Mouse (Mus musculus) limb, embryonic 14.5 days (tissue): ENCODE measurements at regions not wholly inside any gene's neighbourhood (a gene's known extent, or its start where the extent isn't known, plus 50 kb on each side); places are given as distances from the start of the nearest gene placed in this dataset.

Experiments
- ATAC-seq: fragments of 200-750 bp; cut with Nextera tagmentation; 2 replicates; pipeline ENCODE4 v1.8.0; 2017; ENCODE audit warnings: low read depth, moderate number of reproducible peaks, moderate TSS enrichment; ENCODE audit not compliant: low FRiP score
- DNase-seq: peaks from one replicate; pipeline ENCODE4 v3.0.0-alpha.2; 2015; ENCODE audit warnings: low spot score
- H3K27ac ChIP-seq: fragments of 300-500 bp; sonication (generic); replicated peaks from 2 replicates; pipeline ENCODE4 v1.5.1; 2014; ENCODE audit warnings: low read depth, mild to moderate bottlenecking, low read length, moderate library complexity, mixed read lengths
- H3K27me3 ChIP-seq: fragments of 300-500 bp; sonication (generic); 2 replicates; pipeline ENCODE4 v1.6.1; 2014; ENCODE audit warnings: low read length, mixed read lengths; ENCODE audit not compliant: control insufficient read depth, insufficient read depth
- H3K36me3 ChIP-seq: fragments of 300-500 bp; sonication (generic); 2 replicates; pipeline ENCODE4 v1.6.1; 2014; ENCODE audit warnings: mild to moderate bottlenecking, low read length, moderate library complexity, mixed read lengths; ENCODE audit not compliant: control insufficient read depth, insufficient read depth
- H3K4me1 ChIP-seq: fragments of 300-500 bp; sonication (generic); 2 replicates; pipeline ENCODE4 v1.6.1; 2014; ENCODE audit warnings: antibody characterized with exemption, low read length, mixed read lengths; ENCODE audit not compliant: control insufficient read depth, insufficient read depth
- H3K4me2 ChIP-seq: fragments of 300-500 bp; sonication (generic); replicated peaks from 2 replicates; pipeline ENCODE4 v1.6.1; 2014; ENCODE audit warnings: low read depth, mild to moderate bottlenecking, low read length, moderate library complexity; ENCODE audit not compliant: severe bottlenecking
- H3K4me3 ChIP-seq: fragments of 300-500 bp; sonication (generic); replicated peaks from 2 replicates; pipeline ENCODE4 v1.5.1; 2014; ENCODE audit warnings: low read length
- H3K9ac ChIP-seq: fragments of 300-500 bp; sonication (generic); 2 replicates; pipeline ENCODE4 v1.6.1; 2014; ENCODE audit warnings: mild to moderate bottlenecking, low read depth, low read length, moderate library complexity; ENCODE audit not compliant: severe bottlenecking
- H3K9me3 ChIP-seq: fragments of 300-500 bp; sonication (generic); 2 replicates; pipeline ENCODE4 v1.6.1; 2016; ENCODE audit warnings: low read length; ENCODE audit not compliant: control insufficient read depth
- POLR2A ChIP-seq: fragments of 200-500 bp; IDR thresholded peaks from 2 replicates; pipeline ENCODE4 v1.8.0; 2012; ENCODE audit warnings: inconsistent platforms, mild to moderate bottlenecking, moderate library complexity, borderline replicate concordance; ENCODE audit not compliant: insufficient read depth, insufficient read length; ENCODE audit errors: extremely low read depth
- WGBS: fragments of 180-500 bp; shearing (Covaris S2); extraction: QIAGEN DNeasy Blood & Tissue Kit; methylation state at CpG from one replicate; pipeline ENCODE4 v1.1.7; 2014; 5-methylcytosine and 5-hydroxymethylcytosine counted together

DNA sequence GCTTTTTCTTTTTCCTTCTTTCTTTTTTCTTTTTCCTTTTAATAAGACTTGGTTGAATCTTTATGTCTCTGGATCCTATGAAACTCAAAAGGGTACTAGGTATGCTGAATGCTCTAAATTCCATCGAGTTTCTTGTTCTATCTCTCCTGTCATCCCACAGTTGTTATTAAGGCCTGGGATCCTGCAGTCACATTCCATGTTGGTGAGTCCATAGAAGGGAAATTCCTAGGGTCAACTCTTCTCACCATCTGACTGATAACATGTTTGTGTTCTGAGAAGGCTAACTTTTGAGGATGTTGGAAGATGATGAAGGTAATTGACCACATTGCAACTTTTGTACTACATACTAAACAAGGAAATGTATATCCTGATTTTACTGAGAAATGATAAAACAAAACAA is 210.5 kb upstream of the Marcks start:
- no peak for ATAC-seq
- WGBS: 88% methylated on average over 1 of the region's 1 CpGs
- H3K4me3 ChIP-seq: no peak overlapping the region

DNA sequence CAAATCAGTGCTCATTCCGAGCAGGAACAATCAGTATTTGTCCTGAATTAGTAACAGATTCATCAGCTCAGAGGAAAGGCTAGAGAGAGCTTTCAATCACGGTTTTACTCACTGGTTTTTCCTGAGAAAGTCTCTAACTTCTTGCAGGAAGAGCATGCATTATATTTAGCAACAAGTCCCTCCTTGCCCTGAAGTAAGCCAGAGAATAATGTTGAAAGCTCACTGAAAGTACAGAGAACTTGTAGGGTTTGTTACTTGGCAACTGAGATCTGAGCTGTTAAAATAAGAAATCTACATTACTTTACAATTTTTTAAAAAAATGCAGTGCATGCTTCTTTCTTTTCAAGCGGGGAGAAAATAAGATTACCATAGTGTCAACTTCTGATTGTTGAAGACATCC is 209.7 kb upstream of the Marcks start:
- ATAC-seq (no peak), DNase-seq (no peak)
- Histone ChIP-seq H3K36me3 (no peaks in the 10 kb centered on the region), H3K27me3 (no peaks in the 10 kb centered on the region), H3K9me3 (no peaks in the 10 kb centered on the region), H3K4me1 (no peaks in the 10 kb centered on the region), H3K27ac (no peak overlapping the region), H3K4me2 (no peak overlapping the region), H3K4me3 (no peak overlapping the region), H3K9ac (no peak overlapping the region)
- no peak for TF ChIP-seq POLR2A
- WGBS: 58% methylated on average over 3 of the region's 3 CpGs

More for the DNA sequence above, 210.5 kb upstream of the Marcks start:
- no peaks in the 10 kb centered on the region for H3K27me3 ChIP-seq
- H3K9me3 ChIP-seq: no peaks in the 10 kb centered on the region
- H3K4me1 ChIP-seq: no peaks in the 10 kb centered on the region
- DNase-seq: no peak
- no peak overlapping the region for H3K27ac ChIP-seq
- H3K4me2 ChIP-seq: no peak overlapping the region
- no peaks in the 10 kb centered on the region for H3K36me3 ChIP-seq
- TF ChIP-seq POLR2A: no peak
- no peak overlapping the region for H3K9ac ChIP-seq

DNA sequence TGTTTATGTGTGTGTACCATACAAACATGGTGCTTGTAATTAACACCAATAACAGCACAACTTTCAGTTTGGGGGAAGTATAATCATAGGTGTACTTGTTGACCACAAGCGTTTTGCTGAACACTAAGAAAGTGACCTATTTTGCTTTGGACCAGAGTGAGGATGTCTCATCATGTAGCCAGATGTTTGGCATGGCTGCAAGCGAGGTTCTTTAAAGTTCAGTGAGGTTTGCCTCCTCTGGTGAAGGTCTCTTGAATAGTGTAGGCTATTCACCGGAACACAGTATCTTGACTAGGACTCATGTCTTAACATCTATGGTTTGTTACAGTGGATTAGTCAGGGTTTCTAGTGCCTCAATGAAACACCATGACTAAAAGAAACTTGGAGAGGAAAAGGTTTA is 208.9 kb upstream of the Marcks start:
- H3K27me3 ChIP-seq: no peaks in the 10 kb centered on the region
- H3K36me3 ChIP-seq: no peaks in the 10 kb centered on the region
- no peak for TF ChIP-seq POLR2A
- no peaks in the 10 kb centered on the region for H3K9me3 ChIP-seq
- H3K4me1 ChIP-seq: no peaks in the 10 kb centered on the region
- H3K4me3 ChIP-seq: no peak overlapping the region
- DNase-seq (no peak), ATAC-seq (no peak)
- H3K4me2 ChIP-seq: no peak overlapping the region
- H3K27ac ChIP-seq: no peak overlapping the region
- H3K9ac ChIP-seq: no peak overlapping the region
- 84% methylated on average over 3 of the region's 3 CpGs for WGBS

DNA sequence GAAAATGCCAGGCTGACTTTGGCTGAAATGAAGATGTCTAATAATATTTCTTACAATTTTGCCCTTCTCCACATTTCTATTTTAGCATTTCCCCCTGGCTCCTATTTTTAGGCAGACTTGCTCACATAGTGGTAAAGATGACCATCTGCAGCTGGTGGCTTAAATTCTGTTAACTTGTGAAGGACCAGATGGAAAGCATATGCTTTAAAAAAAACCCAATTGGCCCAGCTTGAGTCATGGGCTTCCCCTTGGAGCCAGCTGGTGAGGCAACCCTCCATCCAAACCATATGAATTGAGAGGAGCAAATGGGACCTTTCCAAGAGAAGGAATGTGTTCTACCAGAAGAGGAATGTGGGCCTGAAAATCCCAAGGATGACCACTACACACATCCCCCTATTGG is 204.0 kb upstream of the Marcks start:
- Histone ChIP-seq H3K4me2 (no peak overlapping the region), H3K9me3 (no peaks in the 10 kb centered on the region), H3K9ac (no peak overlapping the region), H3K4me3 (no peak overlapping the region), H3K27me3 (no peaks in the 10 kb centered on the region), H3K4me1 (no peaks in the 10 kb centered on the region), H3K27ac (no peak overlapping the region), H3K36me3 (no peaks in the 10 kb centered on the region)
- no peak for ATAC-seq
- peak; percentile 47 for DNase-seq
- TF ChIP-seq POLR2A: no peak

DNA sequence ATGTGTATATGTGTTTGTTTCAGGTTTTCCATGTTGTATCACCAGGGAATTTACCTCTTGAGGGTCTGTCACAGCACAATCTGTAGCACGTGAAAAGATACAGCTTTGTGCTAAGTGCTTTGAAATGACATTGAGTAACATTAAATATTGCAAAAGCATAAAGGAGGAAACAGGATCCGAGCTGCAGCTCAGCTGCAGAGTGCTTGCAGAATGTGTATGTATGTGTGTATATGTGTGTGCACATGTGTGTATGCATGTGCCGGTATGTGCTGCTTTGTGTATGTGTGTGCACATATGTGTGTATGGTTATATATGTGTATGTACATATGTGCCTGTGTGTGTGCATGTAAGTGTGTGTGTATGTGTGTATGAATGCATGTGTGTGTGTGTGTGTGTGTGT is 200.9 kb upstream of the Marcks start:
- Histone ChIP-seq H3K9ac (no peak overlapping the region), H3K4me2 (no peak overlapping the region), H3K4me3 (no peak overlapping the region), H3K9me3 (no peaks in the 10 kb centered on the region), H3K36me3 (no peaks in the 10 kb centered on the region), H3K27me3 (no peaks in the 10 kb centered on the region), H3K4me1 (no peaks in the 10 kb centered on the region), H3K27ac (no peak overlapping the region)
- WGBS: 90% methylated on average over 3 of the region's 3 CpGs
- DNase-seq: no peak
- no peak for TF ChIP-seq POLR2A
- no peak for ATAC-seq
